Mouse (Mus musculus): ENCODE data around the gene Nubpl.
"Not testable (repeated sequence)": the region's sequence is repeated elsewhere in the genome, so short reads cannot be mapped to it uniquely, and the experiment has no call there.

Gene Nubpl

GRCm38 (mm10) chr12:52231929-52232328 lies 134.4 kb downstream of the Nubpl start:
- not testable (repeated sequence) for DNase-seq (ENCODE audit: inconsistent age in 2 of 2, low spot score in 1 of 2)

DNA sequence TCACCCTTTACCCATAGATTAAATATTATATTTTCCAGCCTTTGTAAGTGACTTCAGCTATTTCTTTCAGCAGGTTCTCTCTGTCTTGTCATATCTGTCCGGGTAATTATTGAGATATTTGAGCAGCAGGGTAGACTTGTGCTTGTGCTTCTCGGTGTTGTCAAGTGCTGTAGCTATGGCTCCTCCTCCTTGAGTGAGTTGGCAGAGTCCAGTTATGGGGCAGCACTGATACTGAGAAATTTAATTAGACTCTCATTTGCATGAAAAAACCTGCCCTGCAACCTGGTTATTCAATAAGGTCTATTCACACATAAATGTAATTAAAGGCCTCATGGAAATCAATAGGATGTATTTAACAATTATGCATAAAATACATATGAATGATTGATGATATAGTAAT lies 145.2 kb downstream of the Nubpl start:
- DNase-seq (ENCODE audit: inconsistent age in 2 of 2, low spot score in 1 of 2) = no peak

- DNase-seq (ENCODE audit: inconsistent age in 2 of 2, low spot score in 1 of 2) = no peak
These were observed 149.9 kb downstream of the Nubpl start for GRCm38 (mm10) chr12:52247438-52247837.

- DNase-seq (ENCODE audit: inconsistent age in 2 of 2, low spot score in 1 of 2) = no peak
These were observed 151.0 kb downstream of the Nubpl start for GRCm38 (mm10) chr12:52248531-52248930.

GRCm38 (mm10) chr12:52254089-52254488 lies 156.6 kb downstream of the Nubpl start:
- peak in 1 of 2 experiments; percentile 65 for DNase-seq (ENCODE audit: inconsistent age in 2 of 2, low spot score in 1 of 2)

DNA sequence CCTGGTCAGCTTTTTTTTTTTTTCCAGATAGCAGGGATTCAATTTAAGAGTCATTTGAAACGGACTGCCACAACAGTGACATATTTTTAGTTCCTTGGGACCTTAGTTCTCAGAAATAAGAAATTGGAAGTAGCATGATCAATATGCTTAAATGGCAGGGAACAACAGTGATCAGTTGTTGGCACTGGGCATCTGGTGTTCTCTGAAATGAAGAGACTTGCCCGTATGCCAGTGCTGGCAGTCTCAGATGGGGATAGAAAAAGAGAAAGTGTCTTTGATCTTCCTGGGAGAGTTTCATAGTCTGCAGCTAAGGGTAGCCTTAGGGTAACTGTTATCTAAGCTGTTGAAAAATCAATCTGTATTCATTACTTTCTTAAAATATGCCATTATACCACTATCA lies 170.6 kb downstream of the Nubpl start:
- peak in 1 of 2 experiments; percentile 36 for DNase-seq (ENCODE audit: inconsistent age in 2 of 2, low spot score in 1 of 2)

DNA sequence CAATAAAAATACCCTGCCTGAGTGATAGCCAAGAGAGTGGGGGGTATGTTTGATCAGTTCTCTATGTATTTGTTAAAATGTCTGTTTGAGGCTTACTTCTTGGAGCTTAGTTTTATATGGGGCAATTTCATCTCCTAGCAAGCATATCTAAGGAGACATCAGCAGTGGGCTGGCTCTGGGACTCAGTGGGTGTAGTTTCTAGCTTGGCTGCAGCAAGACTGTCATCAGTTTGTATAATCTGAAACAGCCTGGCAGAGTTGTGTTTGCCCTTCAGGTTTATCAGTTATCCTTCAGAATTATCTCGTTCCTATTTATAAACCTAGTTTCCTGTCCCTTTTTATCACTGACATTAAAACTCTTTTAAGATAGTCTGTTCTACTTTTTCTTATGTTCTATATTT lies 175.3 kb downstream of the Nubpl start:
- DNase-seq (ENCODE audit: inconsistent age in 2 of 2, low spot score in 1 of 2) = peak; percentile 20 to 63

DNA sequence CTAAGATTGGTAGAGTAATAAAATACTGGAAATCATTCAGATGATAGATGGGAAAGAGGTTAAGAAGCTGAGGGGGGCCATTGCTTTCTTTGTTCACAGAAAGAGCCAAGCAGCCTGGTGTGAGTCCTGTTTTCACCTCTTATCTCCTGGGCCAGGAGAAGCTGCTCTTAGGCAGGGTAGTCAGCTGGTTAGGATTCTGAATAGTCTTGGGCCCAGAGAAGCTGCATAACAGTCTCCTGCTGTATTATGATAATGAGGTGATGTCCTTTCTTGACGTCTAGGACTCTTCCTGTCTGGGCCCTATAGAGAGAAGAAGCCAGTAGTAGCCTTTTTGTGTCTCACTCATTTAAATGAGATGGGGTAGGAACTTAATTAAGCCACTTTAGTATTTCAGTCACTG lies 178.8 kb downstream of the Nubpl start:
- no peak for DNase-seq (ENCODE audit: inconsistent age in 2 of 2, low spot score in 1 of 2)

- DNase-seq (ENCODE audit: inconsistent age in 2 of 2, low spot score in 1 of 2) = no peak
These were observed 183.7 kb downstream of the Nubpl start for GRCm38 (mm10) chr12:52281232-52281631.

DNA sequence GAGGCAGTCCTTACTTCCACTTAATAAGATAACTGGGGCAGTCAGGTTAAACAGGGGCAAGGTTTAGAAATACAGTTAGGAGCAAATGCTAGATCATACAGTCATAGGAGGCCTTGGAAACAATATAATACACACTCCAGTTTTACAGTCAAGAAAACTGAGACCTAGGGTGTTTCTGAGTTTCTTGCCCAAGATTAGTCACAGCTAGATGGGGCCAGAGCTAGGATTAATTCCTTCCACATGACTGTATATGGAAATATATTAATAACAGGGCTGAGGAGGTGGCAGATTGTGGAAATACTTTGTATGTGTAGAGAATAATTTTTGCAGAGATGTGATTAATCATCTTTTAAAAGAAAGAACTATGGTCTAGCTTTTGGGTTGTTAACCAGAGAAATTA lies 186.9 kb downstream of the Nubpl start:
- DNase-seq (ENCODE audit: inconsistent age in 2 of 2, low spot score in 1 of 2) = no peak

DNA sequence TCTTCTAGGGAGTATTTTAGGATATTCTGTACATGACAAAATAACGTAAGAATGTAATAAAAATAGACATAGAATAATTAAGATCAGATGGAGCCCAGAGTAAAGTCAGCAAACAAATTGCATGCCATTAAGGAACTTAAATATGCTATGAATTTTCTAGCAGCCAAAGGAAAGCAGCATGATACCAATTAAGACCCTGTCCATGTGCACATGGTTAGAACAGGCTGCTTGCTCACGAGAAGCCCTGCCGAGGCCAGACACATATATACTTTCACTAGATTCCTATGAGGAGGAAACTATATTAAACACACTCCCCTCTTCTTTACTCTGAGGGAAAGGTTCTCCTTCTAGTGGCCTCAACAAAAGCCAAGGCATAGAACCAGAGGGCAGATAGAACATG lies 189.3 kb downstream of the Nubpl start:
- DNase-seq (ENCODE audit: inconsistent age in 2 of 2, low spot score in 1 of 2) = no peak

DNA sequence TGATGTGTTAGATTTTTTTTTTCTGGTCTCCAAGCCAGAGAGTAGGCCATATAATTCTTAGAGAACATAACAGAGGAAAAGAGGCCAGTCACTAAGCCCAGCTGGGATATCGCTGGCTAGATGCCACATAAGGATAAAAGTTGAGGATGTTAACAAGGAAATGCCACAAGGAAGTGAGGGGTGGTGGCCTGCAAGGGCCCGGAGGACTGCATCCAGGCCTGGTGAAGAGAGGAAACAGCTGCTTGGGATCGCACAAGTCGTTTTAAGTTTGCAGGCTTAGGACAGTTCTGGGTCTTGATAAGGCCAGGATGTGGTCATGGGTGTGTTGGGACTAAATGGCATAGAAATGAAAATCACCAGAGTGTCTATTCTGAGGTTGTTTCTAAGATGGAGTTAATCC lies 191.0 kb downstream of the Nubpl start:
- DNase-seq (ENCODE audit: inconsistent age in 2 of 2, low spot score in 1 of 2) = peak; percentile 24 to 46

DNA sequence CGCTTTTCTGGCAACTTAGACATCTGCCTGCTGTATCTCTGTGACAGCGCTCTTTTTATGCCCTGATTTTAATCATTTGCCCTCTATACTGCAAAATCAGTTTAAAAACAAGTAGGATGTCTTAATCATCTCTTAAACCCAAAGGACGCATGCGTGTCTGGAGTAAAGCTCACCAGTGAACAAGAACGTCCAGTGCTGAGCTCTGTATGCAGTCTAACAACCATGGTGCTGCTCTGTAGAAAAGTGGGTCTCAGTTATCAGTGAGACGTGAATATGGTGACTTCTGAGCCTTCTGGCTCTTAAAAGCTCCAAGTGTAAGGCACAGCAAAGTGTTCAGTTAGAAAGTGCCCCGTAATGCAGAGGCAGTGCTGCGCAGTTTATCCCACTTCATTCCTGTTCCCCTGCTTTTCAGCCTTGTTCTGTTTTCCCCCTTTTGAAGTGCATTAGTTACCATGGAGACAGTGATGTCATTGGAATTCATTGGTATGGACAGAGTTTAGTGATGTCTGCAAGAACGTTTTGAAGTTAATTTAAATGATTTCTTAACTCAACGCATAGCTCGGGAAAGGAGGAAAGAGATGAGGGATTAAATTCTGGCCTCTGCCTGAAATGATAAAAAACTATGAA lies 191.5 kb downstream of the Nubpl start:
- DNase-seq (ENCODE audit: inconsistent age in 2 of 2, low spot score in 1 of 2) = no peak

- DNase-seq (ENCODE audit: inconsistent age in 2 of 2, low spot score in 1 of 2) = no peak
These were observed 192.1 kb downstream of the Nubpl start for GRCm38 (mm10) chr12:52289594-52289993.

DNA sequence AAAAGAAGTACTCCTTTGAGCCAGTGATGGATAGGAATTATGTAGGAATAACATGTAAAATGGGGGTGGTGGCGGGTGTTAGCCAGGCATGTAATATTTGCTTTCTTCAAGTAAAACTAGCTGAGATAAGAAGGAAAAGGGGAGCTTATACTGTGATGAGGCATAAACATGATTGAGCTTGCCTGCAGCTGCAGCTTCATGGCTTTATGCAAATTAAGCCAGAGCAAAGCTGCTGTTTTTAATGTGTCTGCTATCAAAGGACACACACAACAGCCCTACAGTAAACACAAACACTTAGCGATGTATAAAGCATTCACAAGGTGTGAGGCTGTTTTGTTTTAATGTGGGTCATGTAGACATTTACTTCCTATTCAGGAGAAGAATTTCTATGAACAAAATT lies 196.4 kb downstream of the Nubpl start:
- DNase-seq (ENCODE audit: inconsistent age in 2 of 2, low spot score in 1 of 2) = no peak

- no peak for DNase-seq (ENCODE audit: inconsistent age in 2 of 2, low spot score in 1 of 2)
These were observed 200.5 kb downstream of the Nubpl start for GRCm38 (mm10) chr12:52297988-52298387.

DNA sequence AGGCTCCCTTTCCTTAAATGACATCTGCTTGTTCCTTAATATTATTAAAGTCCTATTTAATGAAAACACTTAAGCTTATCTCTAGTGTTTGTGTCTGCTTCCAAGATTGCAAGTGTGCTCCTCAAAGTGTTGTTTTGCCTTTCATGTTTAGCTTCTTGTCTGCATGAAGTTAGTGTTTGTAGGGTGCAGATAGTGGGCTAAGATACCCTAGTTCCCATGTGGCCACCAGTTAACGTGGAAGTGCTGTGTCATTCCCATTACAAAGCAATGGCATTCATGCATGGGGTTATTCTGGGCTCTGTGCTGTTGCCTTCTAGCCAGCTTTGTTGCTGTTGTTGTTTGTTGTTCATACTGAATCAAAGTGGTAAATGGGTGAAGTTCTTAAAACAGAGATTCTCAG lies 201.1 kb downstream of the Nubpl start:
- no peak for DNase-seq (ENCODE audit: inconsistent age in 2 of 2, low spot score in 1 of 2)

DNA sequence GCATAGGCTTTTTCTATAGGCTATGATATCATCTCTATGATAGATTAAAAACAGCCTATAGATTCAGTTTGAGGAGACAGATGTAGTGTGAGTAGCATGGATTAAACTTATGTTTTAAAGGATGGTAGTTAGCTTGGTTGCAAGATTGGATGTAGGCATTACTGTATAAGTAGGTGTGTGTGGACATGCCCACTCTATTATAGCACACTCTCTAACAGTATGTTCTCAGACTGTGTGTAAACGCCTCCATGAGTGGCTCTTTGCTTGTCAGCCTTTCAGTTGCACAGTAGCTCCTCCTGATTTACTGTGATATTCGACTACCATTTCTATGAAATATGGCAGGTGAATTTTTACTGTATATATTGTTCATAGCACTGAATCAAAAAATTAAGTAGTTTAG lies 205.4 kb downstream of the Nubpl start:
- no peak for DNase-seq (ENCODE audit: inconsistent age in 2 of 2, low spot score in 1 of 2)

DNA sequence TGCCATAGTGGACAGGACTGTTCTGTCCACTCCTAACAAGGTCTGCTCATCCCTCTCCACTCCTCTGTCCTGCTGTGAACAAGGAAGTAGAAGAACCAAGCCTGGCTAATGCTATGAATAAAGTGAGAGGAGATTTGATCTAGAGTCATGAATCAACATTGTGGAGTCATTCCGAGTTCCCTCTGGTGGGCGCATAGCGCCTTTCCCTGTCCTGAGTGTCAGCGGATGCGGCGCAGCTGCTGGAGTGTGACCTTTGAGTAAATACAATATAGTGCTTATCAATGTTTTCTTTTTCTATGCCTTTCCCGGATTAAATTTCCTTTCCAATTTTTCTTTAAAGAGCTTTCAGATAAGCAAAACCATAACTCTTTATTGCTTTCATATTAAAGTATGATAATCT lies 208.8 kb downstream of the Nubpl start:
- no peak for DNase-seq (ENCODE audit: inconsistent age in 2 of 2, low spot score in 1 of 2)

DNA sequence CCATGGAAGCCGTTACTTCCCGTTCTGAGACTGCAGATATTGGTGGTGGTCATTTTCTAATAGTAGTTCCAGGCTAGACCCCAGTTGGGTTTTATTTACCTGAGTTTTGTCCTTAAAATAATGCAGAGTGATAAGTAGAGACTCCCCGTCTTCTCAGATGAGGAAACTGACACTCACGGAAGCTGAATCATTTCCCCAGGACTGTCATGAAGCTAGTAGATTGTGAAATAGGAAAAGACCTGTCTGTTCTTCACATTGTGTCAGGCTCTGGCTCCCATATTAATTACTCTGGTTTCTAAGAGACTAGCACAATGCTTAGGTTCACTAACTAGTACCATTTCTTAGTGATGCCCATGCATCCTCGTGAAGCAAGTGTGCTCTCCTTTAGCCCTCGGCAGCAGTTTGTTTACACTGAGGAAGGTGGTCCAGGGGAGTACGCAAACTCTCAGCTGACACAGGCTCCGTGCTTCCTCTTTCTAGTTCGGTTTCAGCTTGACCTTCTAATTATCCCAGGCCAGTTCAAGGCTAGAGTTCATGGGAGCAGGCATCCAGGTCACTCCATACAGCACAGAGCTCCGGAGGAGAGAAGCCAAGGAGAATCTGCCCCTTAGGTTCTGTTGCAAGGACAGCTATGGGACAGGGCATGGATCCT lies 209.9 kb downstream of the Nubpl start:
- DNase-seq (ENCODE audit: inconsistent age in 2 of 2, low spot score in 1 of 2) = peak in 1 of 2 experiments; percentile 33

DNA sequence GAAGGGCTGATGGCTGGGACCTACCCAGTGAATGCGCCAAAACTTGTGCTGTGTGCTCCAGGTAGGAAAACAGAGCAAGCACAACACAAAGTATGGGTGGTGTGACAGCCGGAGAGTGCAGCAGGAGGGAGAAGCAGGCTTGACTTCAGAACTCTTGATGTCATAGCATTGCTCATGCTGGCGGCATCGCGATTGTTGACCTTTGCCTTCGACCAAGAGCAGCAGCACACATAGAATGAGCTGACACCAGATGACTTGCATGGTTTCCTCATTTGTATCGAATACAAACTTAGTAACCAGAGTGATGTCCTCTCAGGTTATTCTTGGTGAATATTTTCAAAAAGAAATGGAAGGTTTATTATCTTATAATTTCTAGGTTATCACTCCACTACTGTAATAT lies 211.1 kb downstream of the Nubpl start:
- DNase-seq (ENCODE audit: inconsistent age in 2 of 2, low spot score in 1 of 2) = no peak

DNA sequence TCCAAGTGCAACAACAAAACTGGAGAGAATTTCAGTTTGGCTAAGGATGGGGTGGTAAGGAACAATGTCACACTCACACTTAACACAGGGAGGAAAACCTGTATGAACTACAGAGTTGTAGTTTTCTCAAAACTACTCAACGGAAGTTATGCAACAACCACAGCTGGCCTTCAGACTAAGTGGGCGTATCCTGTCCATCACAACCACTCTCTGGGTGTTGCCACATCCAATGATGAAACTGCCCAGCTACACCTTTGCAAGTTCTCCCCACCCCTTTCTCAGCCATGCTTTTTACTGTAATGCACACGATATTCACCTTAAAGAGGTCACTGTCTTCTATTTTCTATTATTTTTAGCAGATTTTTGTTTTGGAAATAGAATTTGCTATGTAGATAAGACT lies 217.3 kb downstream of the Nubpl start:
- DNase-seq (ENCODE audit: inconsistent age in 2 of 2, low spot score in 1 of 2) = no peak

DNA sequence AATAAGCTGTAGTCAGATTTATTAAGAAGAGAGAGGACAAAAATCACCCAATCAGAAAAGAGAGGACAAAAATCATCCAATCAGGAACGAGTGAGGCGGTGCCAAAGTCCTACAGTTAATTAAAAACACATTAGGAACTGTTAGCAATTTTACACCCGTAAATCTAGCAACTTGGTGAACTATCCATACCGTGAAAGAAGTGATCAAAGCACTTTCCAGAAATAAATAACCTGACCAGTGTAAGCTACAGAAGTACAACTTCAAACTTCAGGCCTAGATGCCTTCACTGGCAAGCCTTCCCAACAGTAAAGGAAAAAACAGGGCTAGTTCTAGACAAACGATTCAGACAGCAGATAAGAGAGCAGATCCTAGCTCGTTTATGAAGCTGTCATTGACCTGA lies 220.1 kb downstream of the Nubpl start:
- DNase-seq (ENCODE audit: inconsistent age in 2 of 2, low spot score in 1 of 2) = no peak

All from adrenal gland, adult (tissue).